Mouse (Mus musculus) spleen, adult 2 months (tissue): ENCODE data around the gene Cir1. TPM values are rescaled to one million over a fixed set of nuclear protein-coding genes. Genes with fewer than 3 reads are reported as not detected.

ENCODE experiments used
- DNase-seq, 2 experiments: peaks; one replicate each; pipeline versions ENCODE4 v3.0.0 to v3.0.0-alpha.2; 2012 to 2021; ENCODE audit warnings: low spot score in 2 of 2, low read depth in 1 of 2
- H3K27ac ChIP-seq: fragments of 200-500 bp; 2 replicates; pipeline ENCODE4 v1.5.1; 2012; ENCODE audit warnings: low read length, inconsistent platforms; ENCODE audit not compliant: insufficient read depth
- H3K27me3 ChIP-seq: fragments of 200-500 bp; 2 replicates; pipeline ENCODE4 v1.6.1; 2012; ENCODE audit warnings: mild to moderate bottlenecking, moderate library complexity, low read length, inconsistent platforms; ENCODE audit not compliant: control insufficient read depth, insufficient read depth
- H3K36me3 ChIP-seq: fragments of 200-500 bp; 2 replicates; pipeline ENCODE4 v1.6.1; 2012; ENCODE audit warnings: mild to moderate bottlenecking, low read length, inconsistent platforms; ENCODE audit not compliant: control insufficient read depth, insufficient read depth
- H3K4me1 ChIP-seq: fragments of 200-500 bp; 2 replicates; pipeline ENCODE4 v1.6.1; 2011; ENCODE audit warnings: inconsistent platforms; ENCODE audit not compliant: control insufficient read depth, insufficient read depth, insufficient read length
- H3K4me3 ChIP-seq: fragments of 200-500 bp; 2 replicates; pipeline ENCODE4 v1.5.1; 2011; ENCODE audit warnings: mild to moderate bottlenecking, inconsistent platforms; ENCODE audit not compliant: insufficient read depth, insufficient read length; ENCODE audit errors: extremely low read depth
- CTCF ChIP-seq: fragments of 200-500 bp; IDR thresholded peaks from 2 replicates; pipeline ENCODE4 v1.5.1; 2011; ENCODE audit warnings: mild to moderate bottlenecking, inconsistent platforms; ENCODE audit not compliant: insufficient read depth, insufficient read length, insufficient replicate concordance; ENCODE audit errors: extremely low read depth
- POLR2A ChIP-seq: fragments of 200-500 bp; IDR thresholded peaks from 2 replicates; pipeline ENCODE4 v1.6.1; 2011; ENCODE audit warnings: low read depth, low read length, inconsistent platforms
- WGBS: fragments of 180-500 bp; shearing (Covaris S2); methylation state at CpG from one replicate; pipeline ENCODE4 v1.1.7; 2018; 5-methylcytosine and 5-hydroxymethylcytosine counted together
- polyA plus RNA-seq: library from polyadenylated mRNA; depleted of rRNA; stranded (reverse); fragments of >200 nt; gene quantifications from 2 replicates; pipeline ENCODE4 v1.2.3, GENCODE M21; 2012; rRNA removed

The Cir1 gene
- polyA plus RNA-seq, 1 experiment, result 1.5 TPM

DNA sequence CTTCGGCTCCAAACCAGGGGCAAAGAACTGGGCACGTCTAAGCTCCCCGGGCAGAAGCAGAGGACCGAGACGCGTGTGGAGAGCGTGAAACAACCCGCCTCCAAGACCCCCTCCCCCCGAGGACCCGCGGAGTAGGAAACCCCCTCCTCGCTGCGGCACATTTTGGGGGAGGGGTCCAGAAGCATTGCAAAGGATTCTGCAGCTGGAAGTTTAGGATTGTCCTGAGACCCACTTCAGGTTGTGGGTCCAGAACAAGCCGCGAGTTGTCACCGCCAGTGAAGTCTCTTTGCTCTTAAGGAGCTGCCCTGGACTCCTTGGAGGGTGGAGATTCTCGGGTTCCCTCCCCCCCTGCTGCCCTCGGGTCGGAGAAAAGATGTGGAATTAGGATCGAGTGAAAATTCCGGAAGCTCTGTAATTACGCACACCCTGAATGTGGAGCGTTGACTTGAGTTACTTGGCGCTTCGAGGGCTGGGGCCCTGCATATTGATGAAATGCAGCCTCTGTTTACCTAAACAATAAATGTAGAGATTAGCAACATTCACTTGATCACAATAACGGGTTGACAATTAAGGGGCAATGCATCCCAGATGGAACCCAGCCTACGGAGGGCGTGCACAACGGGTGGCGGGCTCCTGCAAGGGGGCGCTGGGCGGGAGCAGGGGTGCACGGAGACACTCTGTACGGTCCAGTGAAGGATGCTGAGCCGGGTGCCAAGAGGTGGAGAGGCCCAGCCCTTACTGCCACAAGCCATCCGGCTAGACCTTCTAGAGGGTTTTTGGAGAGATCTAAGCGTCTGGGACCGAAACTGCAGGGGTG lies 48.5 kb downstream of the Cir1 start:
- no peak for DNase-seq
- WGBS, result 6% methylated on average over 38 of the region's 38 CpGs
- H3K4me1 ChIP-seq, result no peaks in the 10 kb centered on the region; the same call in 1 of the 2 replicates
- no peak for TF ChIP-seq POLR2A
- TF ChIP-seq CTCF, result no peak
- no peaks in the 10 kb centered on the region for H3K36me3 ChIP-seq
- H3K27me3 ChIP-seq, result peaks cover 29% of the 10 kb centered on the region
- no peak overlapping the region for H3K27ac ChIP-seq
- H3K4me3 ChIP-seq, result no peak overlapping the region

DNA sequence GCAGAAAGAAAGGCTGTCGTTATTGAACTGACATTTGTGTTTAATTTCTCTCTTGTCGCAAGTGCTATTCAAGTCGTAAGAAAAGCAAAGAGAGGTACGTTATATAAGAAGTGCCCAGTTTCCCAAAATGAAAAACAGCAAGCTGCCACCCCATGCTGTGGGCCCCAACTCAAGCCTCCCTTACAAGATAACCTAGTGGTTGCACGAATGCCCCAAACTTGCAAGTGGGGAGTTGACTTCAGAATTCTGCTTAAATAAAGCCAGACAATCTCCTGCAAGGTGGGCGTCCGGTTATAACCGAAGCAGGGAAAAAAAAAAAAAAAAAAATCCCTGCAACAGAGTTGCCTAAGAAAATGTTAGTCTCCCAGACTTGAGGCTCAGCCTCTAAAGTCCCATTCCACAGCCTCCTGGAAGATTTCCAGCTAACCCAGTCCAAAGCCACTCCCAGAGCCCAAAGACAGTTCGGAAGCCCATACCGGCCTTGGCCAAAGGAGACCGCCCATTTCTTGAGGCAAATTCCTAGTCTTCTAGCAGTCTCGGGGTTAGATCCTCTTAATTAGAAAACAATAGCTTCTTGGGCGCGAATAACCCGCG lies 49.2 kb downstream of the Cir1 start:
- no peak overlapping the region for H3K4me3 ChIP-seq
- no peak for TF ChIP-seq POLR2A
- no peak for TF ChIP-seq CTCF
- DNase-seq, result no peak
- H3K27ac ChIP-seq, result no peak overlapping the region
- H3K27me3 ChIP-seq, result peaks cover 25% of the 10 kb centered on the region
- H3K4me1 ChIP-seq, result no peaks in the 10 kb centered on the region; the same call in 1 of the 2 replicates
- no peaks in the 10 kb centered on the region for H3K36me3 ChIP-seq
- 21% methylated on average over 16 of the region's 16 CpGs for WGBS

DNA sequence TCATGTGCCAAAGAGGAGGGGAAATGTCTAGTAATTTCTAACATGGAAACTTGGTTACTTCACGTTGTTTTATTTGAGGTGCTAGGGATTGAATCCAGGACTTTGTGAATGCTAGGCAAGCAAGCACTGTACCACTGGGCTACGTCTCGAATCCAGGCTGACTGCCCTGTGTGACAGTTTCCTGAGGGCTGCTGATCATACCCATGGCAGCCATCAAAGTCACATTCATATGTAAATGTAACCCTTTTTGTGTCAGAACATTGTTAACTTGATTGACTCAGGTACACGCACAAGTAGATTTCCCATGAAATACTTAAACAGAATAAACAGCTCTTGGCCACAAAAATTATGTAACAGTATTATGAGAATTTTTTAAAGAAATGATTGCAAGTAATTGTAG lies 63.8 kb downstream of the Cir1 start:
- no peak for TF ChIP-seq POLR2A
- TF ChIP-seq CTCF, result no peak
- H3K36me3 ChIP-seq, result no peaks in the 10 kb centered on the region
- no peak overlapping the region for H3K4me3 ChIP-seq
- no peaks in the 10 kb centered on the region; the same call in 1 of the 2 replicates for H3K27me3 ChIP-seq
- H3K4me1 ChIP-seq, result no peaks in the 10 kb centered on the region
- H3K27ac ChIP-seq, result no peak overlapping the region
- 90% methylated on average over 4 of the region's 4 CpGs for WGBS
- DNase-seq, result no peak

DNA sequence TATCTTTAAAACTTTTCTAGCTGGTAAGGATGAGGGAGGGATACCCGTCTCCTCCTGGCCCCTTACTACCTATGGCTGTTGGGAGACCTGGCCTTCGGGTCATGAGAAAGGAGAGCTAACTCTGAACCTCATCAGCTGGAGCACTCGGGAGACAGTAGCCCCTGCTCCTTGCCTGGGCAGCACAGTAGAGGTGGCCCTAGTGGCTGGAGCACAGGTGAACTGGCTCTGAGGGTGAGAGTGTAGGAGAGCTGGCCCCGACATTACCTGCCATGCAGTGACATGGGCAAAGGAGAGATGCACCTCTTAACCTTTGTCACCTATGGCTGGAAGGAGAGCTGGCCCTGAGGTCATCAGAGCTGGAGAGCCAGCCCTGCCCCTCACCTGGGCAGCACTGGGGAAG lies 71.2 kb downstream of the Cir1 start:
- Histone ChIP-seq H3K27ac (no peak overlapping the region), H3K4me3 (no peak overlapping the region), H3K27me3 (no peaks in the 10 kb centered on the region), H3K4me1 (no peaks in the 10 kb centered on the region), H3K36me3 (no peaks in the 10 kb centered on the region)
- TF ChIP-seq CTCF (no peak), POLR2A (no peak)
- no peak for DNase-seq
- 81% methylated on average over 4 of the region's 4 CpGs for WGBS

Other genes with a start within 250 kb of the Cir1 start
- gene Ola1, start 93.8 kb downstream of the Cir1 start, polyA plus RNA-seq, result 2.2 and 2.9 TPM in 2 replicates
- not detected in 2 replicates for gene Sp9, start 40.8 kb downstream of the Cir1 start, polyA plus RNA-seq
- gene Scrn3, start 100 bp downstream of the Cir1 start, polyA plus RNA-seq, result 2.3 and 2.9 TPM in 2 replicates
- gene Gpr155, start 73.9 kb upstream of the Cir1 start, polyA plus RNA-seq, result 3.6 and 5.3 TPM in 2 replicates
- gene Wipf1, start 217.0 kb upstream of the Cir1 start, polyA plus RNA-seq, result 58.7 and 72.8 TPM in 2 replicates